Mouse (Mus musculus) heart, postnatal 0 days (tissue): ENCODE data around the gene Bmi1. TPM values are rescaled to one million over a fixed set of nuclear protein-coding genes. Genes with fewer than 3 reads are reported as not detected.
A peak's percentile ranks its signal among the peaks of the same experiment; 100 is the strongest.

Experiments
- ATAC-seq: fragments of 200-750 bp; cut with Nextera tagmentation; 2 replicates; pipeline ENCODE4 v1.8.0; 2017; ENCODE audit warnings: low read depth, moderate number of reproducible peaks, moderate library complexity; ENCODE audit not compliant: insufficient read depth
- DNase-seq: peaks from one replicate; pipeline ENCODE4 v3.0.0-alpha.2; 2016; ENCODE audit warnings: low spot score
- H3K27ac ChIP-seq: fragments of 300-500 bp; sonication (generic); 2 replicates; pipeline ENCODE4 v1.5.1; 2014; ENCODE audit warnings: low read depth, mild to moderate bottlenecking
- H3K27me3 ChIP-seq: fragments of 300-500 bp; sonication (generic); 2 replicates; pipeline ENCODE4 v1.6.1; 2014; ENCODE audit warnings: low read length, mixed read lengths; ENCODE audit not compliant: control insufficient read depth, insufficient read depth
- H3K36me3 ChIP-seq: fragments of 300-500 bp; sonication (generic); replicated peaks from 2 replicates; pipeline ENCODE4 v1.6.1; 2014; ENCODE audit warnings: low read length, mixed read lengths; ENCODE audit not compliant: control insufficient read depth, insufficient read depth
- H3K4me1 ChIP-seq: fragments of 300-500 bp; sonication (generic); 2 replicates; pipeline ENCODE4 v1.6.1; 2014; ENCODE audit warnings: antibody characterized with exemption; ENCODE audit not compliant: control insufficient read depth, insufficient read depth
- H3K4me2 ChIP-seq: fragments of 300-500 bp; sonication (generic); 2 replicates; pipeline ENCODE4 v1.6.1; 2014; ENCODE audit warnings: low read depth, mild to moderate bottlenecking, low read length, moderate library complexity
- H3K4me3 ChIP-seq: fragments of 300-500 bp; sonication (generic); 2 replicates; pipeline ENCODE4 v1.5.1; 2014; ENCODE audit warnings: low read depth, low read length
- H3K9ac ChIP-seq: fragments of 300-500 bp; sonication (generic); replicated peaks from 2 replicates; pipeline ENCODE4 v1.6.1; 2014; ENCODE audit warnings: low read depth, low read length, mixed read lengths
- H3K9me3 ChIP-seq: fragments of 300-500 bp; sonication (generic); replicated peaks from 2 replicates; pipeline ENCODE4 v1.6.1; 2016; ENCODE audit warnings: low read length; ENCODE audit not compliant: control insufficient read depth
- CTCF ChIP-seq: IDR thresholded peaks from 2 replicates; pipeline ENCODE4 v1.5.1; 2016; ENCODE audit warnings: antibody characterized with exemption, control low read depth, low read depth
- EP300 ChIP-seq: IDR thresholded peaks from 2 replicates; pipeline ENCODE4 v1.6.1; 2016; ENCODE audit warnings: antibody characterized with exemption, low read depth
- WGBS: fragments of 180-500 bp; shearing (Covaris S2); extraction: QIAGEN DNeasy Blood & Tissue Kit; methylation state at CpG from one replicate; pipeline ENCODE4 v1.1.7; 2014; 5-methylcytosine and 5-hydroxymethylcytosine counted together
- polyA plus RNA-seq: library from polyadenylated mRNA; unstranded; fragments of >200 nt; fragmentation: Nextera tagmentation; extraction: Ambion mirVana; gene quantifications from 2 replicates; pipeline ENCODE4 v1.2.1, GENCODE M21; 2015
- total RNA-seq: library from RNA; depleted of rRNA; stranded (reverse); fragments of >200 nt; gene quantifications from 2 replicates; pipeline ENCODE4 v1.2.3, GENCODE M21; 2014; ENCODE audit warnings: low replicate concordance

Bmi1 gene
- total and polyA plus RNA-seq, 2 experiments from 2014 or later: 14.7 to 46.6 TPM

GRCm38 (mm10) chr2:18675681-18676456 lies 949 bp upstream of the Bmi1 start:
- DNase-seq (no peak), ATAC-seq (no peak)
- Histone ChIP-seq H3K4me1 (peaks cover 19% of the 10 kb centered on the region), H3K27me3 (peaks cover 12% of the 10 kb centered on the region; the same call in 1 of the 2 replicates), H3K4me2 (peak overlapping the region; percentile 80), H3K9ac (peak overlapping the region; percentile 98), H3K36me3 (no peaks in the 10 kb centered on the region), H3K9me3 (no peaks in the 10 kb centered on the region), H3K27ac (peak overlapping the region; percentile 99), H3K4me3 (peak overlapping the region; percentile 98)
- 22% methylated on average over 39 of the region's 42 CpGs for WGBS
- no peak for TF ChIP-seq EP300
- TF ChIP-seq CTCF: no peak

DNA sequence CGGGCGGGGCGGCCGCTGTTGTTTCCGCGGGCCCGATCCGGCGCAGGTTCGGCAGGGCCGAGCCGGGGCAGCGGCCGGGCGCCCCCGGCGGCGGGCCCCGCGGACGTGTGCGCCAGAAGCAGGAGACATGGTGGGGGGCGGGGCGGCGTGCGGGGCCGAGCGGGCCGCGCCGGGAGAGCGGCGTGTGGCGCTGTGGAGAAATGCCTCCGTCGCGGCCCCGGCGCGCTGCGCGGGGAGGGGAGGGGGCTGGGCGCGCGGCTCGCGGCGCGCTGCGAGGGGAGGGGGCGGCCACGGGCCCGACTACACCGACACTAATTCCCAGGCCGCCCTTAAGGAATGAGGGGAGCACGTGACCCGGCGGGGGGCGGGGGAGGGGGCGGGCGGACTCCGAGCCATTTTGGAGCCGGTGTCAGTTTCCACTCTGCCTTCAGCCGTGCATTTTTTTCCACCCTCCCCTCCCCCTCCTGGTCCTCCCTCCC lies 322 bp upstream of the Bmi1 start:
- DNase-seq (peak; percentile 89), ATAC-seq (peak; percentile 80)
- Histone ChIP-seq H3K27ac (peak overlapping the region; percentile 99), H3K9me3 (no peaks in the 10 kb centered on the region), H3K9ac (peak overlapping the region; percentile 98), H3K27me3 (peaks cover 12% of the 10 kb centered on the region; the same call in 1 of the 2 replicates), H3K36me3 (no peaks in the 10 kb centered on the region), H3K4me1 (peaks cover 24% of the 10 kb centered on the region), H3K4me3 (peak overlapping the region; percentile 98), H3K4me2 (peak overlapping the region; percentile 80)
- WGBS: 0% methylated on average over 7 of the region's 64 CpGs
- TF ChIP-seq EP300 (no peak), CTCF (no peak)

DNA sequence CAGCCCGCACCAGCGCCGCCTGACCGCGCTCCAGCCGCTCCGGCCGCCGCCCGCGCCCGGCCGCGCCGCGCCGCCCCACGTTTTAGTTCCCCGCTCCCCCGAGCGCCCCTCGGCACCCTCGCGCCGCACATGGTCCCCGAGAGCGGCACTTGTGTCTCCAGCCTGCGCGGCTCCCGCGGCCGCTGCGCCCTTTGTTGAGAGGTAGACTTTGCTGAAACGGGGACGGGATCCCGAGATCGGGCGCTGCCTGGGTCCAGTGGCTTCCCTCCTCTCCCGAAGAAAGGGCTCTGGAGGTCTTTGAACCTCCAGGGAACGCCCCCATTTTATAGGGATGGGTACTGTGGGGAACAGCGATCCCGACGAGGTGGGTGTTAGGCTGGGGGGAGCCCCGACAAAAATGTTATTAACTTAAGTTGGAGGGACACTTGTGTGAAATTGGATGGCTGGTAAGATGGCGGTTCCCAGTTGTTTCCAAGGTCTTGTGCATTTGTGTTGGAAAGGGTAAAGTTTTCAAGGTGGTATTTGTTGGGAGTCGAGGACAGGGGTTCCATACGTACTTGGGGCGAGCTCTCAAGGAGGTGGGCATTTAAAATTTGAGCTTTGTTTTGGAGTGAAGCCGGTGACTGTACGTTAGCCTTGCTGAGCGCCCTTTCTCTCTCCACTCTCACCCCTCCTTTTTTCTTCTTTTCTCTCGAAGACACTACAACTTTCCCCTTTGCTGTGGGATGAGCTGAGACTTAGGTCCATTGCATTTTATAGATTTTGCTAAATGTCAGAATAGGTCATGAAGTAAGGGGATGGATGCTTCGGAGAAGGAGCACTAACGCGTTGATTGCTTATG lies 1.0 kb downstream of the Bmi1 start:
- H3K27ac ChIP-seq: peak overlapping the region; percentile 99
- H3K4me1 ChIP-seq: peaks cover 24% of the 10 kb centered on the region
- no peaks in the 10 kb centered on the region for H3K9me3 ChIP-seq
- H3K36me3 ChIP-seq: peaks cover 4% of the 10 kb centered on the region; the same call in 1 of the 2 replicates
- DNase-seq: peak; percentile 24
- ATAC-seq: no peak; the same call in 1 of the 2 replicates
- peaks cover 12% of the 10 kb centered on the region; the same call in 1 of the 2 replicates for H3K27me3 ChIP-seq
- peak overlapping the region; percentile 80 for H3K4me2 ChIP-seq
- no peak for TF ChIP-seq CTCF
- no peak for TF ChIP-seq EP300
- H3K4me3 ChIP-seq: peak overlapping the region; percentile 98
- H3K9ac ChIP-seq: peak overlapping the region; percentile 98
- WGBS: 1% methylated on average over 55 of the region's 55 CpGs

DNA sequence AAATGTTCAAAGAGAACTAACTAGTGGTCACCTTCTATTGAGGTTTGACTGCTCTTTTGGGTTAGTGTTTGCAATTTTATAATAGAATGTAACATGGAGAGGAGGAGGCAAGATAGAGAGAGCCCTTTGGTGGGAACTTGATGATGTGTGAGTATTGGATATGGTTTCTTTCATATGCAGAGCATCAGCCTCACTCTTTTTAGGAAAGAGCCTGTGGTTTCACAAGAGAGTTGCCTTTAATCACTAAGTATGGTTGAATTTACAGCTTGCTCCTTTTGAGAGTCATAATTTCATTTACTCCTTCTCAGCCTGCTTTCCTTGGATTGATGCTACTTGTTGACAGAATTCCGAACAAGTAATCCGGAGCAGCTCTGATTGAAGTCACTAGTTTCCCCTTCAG lies 2.9 kb downstream of the Bmi1 start:
- TF ChIP-seq EP300: no peak
- 92% methylated on average over 2 of the region's 2 CpGs for WGBS
- H3K27ac ChIP-seq: no peak overlapping the region
- H3K4me2 ChIP-seq: no peak overlapping the region
- ATAC-seq: no peak
- no peaks in the 10 kb centered on the region for H3K9me3 ChIP-seq
- no peak for DNase-seq
- no peak overlapping the region for H3K4me3 ChIP-seq
- peaks cover 24% of the 10 kb centered on the region for H3K4me1 ChIP-seq
- peaks cover 10% of the 10 kb centered on the region for H3K36me3 ChIP-seq
- H3K9ac ChIP-seq: no peak overlapping the region
- H3K27me3 ChIP-seq: peaks cover 12% of the 10 kb centered on the region; the same call in 1 of the 2 replicates

GRCm38 (mm10) chr2:18680501-18680900 lies 3.7 kb downstream of the Bmi1 start:
- H3K9me3 ChIP-seq: no peaks in the 10 kb centered on the region
- peaks cover 12% of the 10 kb centered on the region; the same call in 1 of the 2 replicates for H3K27me3 ChIP-seq
- TF ChIP-seq CTCF (no peak), EP300 (no peak)
- H3K4me3 ChIP-seq: peak overlapping the region; percentile 49
- ATAC-seq (no peak), DNase-seq (no peak)
- whole genome bisulfite sequencing: 2% methylated on average over 4 of the region's 4 CpGs
- H3K27ac ChIP-seq: no peak overlapping the region
- peaks cover 24% of the 10 kb centered on the region for H3K4me1 ChIP-seq
- H3K36me3 ChIP-seq: peaks cover 10% of the 10 kb centered on the region
- peak overlapping the region; percentile 84 for H3K4me2 ChIP-seq
- H3K9ac ChIP-seq: no peak overlapping the region
